Mouse (Mus musculus): ENCODE measurements around the gene Fgf7. TPM values are rescaled to one million over a fixed set of nuclear protein-coding genes. Genes with fewer than 3 reads are reported as not detected.

The Fgf7 gene
- total RNA-seq, 2 experiments from 2014 or later = 0.42 to 0.55 TPM

DNA sequence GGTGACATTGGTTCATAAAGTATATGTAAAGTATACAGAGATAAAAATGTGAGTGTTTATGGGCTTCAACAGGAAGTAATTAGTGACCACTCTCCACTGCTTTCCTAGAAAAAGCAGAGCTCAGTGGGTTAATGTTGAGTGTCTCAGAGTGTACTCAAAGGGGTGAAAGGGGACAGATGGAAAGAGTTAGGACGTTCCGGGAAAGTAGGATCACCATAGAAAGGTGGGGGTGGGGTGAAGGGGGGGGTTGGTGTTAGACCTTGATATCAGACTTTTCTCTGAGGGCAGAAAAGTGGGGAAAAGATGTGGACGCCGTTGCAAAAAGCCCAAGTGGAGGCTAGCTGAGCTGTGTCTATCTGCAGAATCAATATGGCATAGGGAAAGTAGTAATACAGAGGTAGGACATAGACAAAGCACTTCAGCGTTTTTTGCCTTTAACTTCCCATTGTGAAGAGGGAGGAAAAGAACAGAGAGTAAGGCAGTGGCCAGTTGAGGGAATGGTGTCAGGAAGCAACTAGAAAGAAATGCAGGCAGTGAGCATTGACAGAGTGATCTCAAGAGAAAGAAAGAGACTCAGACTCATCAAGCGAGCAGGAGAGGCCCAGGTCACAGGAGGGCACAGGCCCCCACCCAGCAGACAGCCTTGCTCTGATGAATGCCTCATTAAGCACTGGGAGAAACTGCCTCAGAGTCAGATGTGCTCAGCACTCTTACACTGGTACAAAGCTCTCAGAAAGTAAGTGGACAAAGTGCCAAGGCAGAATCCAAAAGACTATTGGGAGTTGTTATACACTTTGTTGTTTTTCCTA, 18.5 kb downstream of the Fgf7 start:
- intact Hi-C loops (cut with DNase I) = no loop called here
- DNase-seq (ENCODE audit: low spot score in 2 of 2) = no peak

DNA sequence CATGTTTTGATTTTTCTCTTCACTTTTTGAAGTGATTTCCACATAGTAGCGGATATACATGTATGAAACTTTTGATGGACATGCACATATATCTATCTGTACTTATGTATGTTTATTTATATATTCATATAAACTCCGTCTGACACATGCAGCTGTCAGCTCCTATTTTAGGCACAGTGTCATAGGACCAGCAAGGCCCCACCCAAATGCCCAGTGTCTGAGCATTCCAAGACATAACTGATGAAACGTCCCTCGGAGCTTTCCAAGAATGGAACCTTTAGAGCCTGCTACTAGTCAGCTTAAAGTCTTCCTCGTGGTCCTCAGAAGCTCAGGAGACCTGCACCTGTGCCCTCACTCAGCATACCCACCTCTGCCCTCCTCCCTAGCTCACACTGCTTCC, 19.2 kb downstream of the Fgf7 start:
- no peak for DNase-seq (ENCODE audit: low spot score in 2 of 2)
- intact Hi-C loops (cut with DNase I) = no loop called here

DNA sequence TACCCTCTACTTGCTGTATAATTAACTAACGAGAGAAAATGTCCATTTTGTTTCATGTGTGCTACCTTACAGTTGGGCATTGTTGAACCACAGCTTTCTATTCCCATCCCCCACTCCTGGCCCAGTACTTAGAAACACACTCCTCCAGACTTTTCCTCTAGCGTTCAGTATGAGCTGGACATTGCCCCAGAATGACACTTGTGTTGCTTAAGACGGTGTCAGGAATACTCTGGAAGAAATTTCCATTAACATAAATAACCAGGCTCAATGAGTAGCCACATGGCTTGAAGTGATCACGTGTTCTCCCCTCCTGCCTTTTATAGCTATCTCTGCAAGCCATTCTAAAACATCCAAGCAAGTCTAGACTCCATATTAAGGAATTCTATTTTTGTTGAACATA, 26.1 kb downstream of the Fgf7 start:
- intact Hi-C loops (cut with DNase I) = no loop called here
- DNase-seq (ENCODE audit: low spot score in 2 of 2) = no peak

DNA sequence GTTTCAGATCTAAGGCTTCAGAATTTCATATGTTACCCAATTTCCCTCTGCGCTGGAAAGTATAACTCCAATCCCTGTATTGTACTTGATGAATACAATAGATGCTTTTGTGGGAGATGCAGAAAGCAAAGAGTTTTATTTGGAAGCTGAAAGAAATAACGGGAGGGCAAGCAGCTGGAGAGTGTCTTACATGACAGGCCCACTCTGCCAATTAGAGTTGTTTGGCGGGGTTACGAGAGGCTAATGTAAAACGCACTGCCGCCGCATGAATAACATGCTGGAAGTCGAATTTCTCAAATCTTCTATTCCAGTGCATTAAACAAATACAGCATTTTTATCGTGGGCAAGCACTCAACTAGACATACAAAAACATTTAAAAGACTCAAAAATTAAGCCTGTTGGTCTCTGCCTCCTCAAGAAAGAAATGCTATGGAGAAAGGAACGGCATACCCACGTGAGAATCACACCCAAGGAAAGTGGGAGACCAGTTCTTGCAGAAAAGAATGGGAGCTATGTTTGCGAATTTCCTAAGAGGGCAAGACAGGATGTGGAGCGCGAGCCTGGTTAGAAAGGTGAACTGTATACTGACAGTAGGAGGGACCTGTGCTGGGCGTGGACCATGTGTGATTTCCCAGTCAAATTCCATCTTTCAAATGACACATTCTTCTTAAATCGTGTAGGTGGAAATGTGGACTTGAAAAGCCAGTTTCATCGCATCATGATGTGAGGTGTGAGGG, 26.7 kb downstream of the Fgf7 start:
- intact Hi-C loops (cut with DNase I) = no loop called here
- no peak for DNase-seq (ENCODE audit: low spot score in 2 of 2)

DNA sequence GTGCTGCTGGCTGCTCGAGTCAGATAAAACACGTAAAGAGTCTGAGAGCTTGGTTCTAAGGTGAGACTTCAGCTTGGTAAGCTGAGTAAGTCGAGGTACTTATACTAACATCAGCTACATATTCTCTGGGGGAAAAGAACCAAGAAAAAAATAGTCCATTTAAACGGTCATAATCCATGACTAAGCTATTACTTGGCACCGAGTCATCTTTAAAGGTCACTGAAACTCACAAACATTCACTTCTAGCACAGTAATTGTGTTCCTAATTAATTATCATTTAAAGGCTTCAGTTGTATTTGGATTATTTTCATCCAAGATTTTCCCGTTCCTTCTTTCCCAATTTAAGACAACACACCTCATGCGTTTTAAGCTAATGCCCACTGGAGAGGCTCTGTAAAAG, 28.4 kb downstream of the Fgf7 start:
- DNase-seq (ENCODE audit: low spot score in 2 of 2) = no peak
- intact Hi-C loops (cut with DNase I) = no loop called here

DNA sequence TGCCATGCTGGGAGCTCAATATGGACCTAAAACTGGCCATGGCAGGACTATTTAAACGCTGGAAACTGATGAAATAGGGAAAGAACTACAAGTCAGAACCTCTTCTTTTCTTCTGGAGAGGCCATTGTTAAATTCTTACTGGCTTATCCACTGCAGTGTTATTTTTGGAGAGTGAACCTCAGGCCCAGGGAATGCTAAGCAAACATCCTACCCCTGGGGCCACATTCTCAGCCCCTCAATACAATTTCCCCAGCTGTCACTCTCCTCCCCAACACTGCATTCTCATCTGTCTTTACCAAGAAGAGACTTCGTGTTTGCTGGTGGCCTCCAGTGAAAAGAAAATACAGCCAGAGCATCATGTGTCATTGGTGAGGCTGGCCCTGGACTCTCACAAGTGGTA, 30.4 kb downstream of the Fgf7 start:
- DNase-seq (ENCODE audit: low spot score in 2 of 2) = no peak
- intact Hi-C loops (cut with DNase I) = no loop called here

DNA sequence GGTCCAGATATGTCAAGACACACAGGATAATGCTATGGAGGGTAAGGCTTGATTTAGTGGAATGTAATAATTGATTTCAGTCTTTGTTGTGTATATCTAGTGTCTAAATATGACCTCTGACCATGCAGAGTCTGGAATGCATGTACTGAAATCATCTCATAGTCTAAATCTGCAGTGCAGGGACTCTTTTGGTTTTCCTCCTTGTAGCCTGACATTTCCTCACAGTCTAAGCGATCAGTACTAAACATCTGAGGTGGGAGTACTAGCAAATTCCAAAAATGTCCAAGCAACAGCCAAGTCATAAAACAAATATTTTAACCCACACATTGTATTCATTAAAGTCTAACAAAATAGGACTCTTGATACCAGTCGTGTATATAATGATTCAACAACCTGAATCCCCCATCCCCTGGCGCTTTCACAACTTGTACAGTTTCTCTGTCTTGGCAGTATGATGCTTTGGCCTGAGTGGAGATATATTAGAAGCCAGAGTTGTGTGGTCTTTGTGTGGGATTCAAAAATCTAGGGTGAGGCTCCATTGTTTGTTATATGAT, 30.9 kb downstream of the Fgf7 start:
- no peak for DNase-seq (ENCODE audit: low spot score in 2 of 2)
- intact Hi-C loops (cut with DNase I) = no loop called here

DNA sequence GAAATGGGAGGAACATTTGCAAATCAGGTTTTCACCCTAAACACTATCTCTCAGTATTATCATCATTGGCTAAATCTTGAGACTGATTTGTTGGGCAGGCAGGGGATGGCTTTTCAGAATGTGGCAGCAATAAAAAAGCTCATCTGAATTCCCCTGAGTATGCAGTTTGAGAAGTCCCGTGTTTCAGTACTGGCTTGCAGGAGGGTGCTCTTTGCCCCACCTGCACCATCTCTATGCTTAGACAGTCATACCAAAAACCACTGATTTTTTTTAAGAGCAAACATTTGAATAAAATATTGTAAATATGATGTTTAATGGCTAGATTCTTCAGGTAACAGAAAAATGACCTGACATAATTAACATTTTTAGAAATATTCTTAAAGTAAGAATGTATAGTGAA, 35.3 kb downstream of the Fgf7 start:
- intact Hi-C loops (cut with DNase I) = no loop called here
- no peak for DNase-seq (ENCODE audit: low spot score in 2 of 2)

DNA sequence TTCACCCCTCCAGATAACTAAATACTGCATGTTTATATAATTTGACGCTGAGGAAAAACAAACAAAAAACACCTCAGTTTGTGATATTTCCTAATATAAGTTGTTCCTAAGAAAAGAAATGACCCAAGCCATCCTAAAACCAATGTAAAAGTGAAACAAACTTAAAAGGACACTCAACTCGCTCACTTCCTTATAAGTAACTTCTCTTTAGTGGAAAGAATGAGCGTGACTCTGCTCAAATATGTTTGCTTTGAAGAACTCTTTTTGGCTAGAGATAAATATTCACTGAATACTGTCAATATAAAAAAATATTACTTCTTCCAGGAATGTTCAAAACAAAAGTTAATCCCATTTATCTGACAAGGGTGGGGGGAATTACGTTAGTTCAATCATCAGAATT, 39.3 kb downstream of the Fgf7 start:
- no peak for DNase-seq (ENCODE audit: low spot score in 2 of 2)
- intact Hi-C loops (cut with DNase I) = no loop called here

DNA sequence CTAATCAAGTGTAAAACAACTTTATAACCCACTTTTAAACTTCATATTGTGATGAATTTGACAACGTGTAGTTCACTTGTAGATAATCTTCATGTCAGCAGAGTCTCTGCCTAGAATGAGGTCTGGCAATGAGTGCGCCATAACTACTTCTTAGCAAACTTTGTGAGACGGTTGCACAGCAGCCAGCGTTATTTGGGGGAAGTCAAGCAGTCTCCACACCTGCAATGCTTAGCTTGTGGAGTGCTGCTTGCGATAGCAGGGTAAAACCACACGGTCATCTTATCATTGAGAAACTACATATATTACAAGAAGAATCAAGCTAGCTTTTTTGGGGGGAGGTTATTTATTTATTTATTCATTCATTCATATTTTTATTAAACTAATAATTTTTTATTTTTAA, 42.0 kb downstream of the Fgf7 start:
- intact Hi-C loops (cut with DNase I) = no loop called here
- no peak for DNase-seq (ENCODE audit: low spot score in 2 of 2)

DNA sequence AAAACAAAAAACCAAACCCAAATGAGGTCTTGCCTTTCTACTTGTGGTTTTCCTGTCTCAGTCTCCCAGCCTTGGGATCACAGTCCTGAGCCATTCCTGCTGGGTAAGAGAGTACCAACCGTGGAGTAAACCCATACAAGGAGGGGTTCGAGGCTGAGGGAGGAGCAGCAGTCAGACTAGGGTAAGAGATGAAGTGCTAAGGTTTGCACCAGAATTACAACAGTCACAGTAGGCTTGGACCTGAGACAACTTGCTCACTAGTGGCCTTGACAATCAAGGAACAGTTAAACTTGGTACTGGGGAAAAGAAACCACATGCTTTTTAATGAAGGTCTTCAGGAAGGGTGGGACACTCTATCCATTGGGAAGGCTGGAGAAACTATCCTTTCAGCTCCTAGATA, 44.6 kb downstream of the Fgf7 start:
- intact Hi-C loops (cut with DNase I) = no loop called here
- DNase-seq (ENCODE audit: low spot score in 2 of 2) = no peak

DNA sequence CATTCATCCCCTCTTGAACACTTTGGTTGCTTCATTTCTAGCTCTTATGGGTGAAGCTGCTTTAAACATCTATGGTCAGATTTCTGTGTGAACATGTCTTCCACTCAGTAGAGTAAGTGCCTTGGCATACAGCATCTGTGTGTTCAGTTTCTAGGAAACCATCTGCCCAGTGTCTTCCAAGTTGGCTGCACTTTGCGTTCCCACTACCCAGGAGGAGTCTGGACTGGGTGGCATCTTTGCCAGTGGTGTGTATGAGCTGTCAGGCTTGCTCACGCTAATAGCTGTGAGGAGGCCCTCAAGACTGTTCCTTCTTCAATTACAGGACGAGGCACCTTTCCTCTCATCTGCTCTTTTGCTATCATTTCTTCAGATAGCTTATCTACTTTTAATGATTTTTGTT, 49.9 kb downstream of the Fgf7 start:
- intact Hi-C loops (cut with DNase I) = no loop called here

DNA sequence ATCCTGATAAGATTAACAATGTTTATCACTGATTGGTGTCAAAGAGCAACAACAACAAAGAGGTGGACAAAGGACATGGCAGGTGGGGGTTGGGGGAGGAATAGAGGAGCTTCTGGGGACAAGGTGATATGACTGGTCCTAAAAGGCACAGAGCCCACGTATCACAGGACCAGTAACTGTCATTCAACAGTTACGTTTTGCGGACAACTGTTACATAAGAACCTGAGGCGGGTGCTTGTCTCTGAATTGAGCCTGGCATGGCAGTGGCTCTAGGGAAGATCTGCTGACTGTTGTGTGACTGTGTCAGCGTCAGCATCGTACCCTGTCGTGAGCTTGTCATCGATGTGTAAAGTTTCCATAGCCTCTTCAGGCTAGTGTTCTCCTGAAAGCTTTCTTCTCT, 51.7 kb downstream of the Fgf7 start:
- DNase-seq (ENCODE audit: low spot score in 2 of 2) = no peak
- intact Hi-C loops (cut with DNase I) = no loop called here

More for the DNA sequence above, 49.9 kb downstream of the Fgf7 start:
- no peak for DNase-seq (ENCODE audit: low spot score in 2 of 2)

DNA sequence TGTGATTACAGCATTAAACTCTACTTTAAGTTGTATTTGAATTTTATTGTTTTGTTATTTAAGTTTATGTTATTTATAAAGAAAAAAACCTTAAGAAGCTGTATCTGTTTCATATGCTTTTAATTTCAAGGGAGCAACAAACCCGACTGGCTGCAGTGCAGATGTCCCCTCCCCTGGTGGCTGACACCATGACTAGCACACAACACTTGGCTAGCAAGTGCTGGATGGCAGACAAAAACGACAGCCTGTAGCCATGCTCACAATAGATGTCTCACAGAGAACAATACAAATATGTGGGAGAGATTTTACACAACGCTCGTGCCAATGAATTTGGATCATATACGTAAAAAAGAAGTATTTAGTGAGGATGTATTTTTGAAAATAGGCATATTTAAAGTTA, 56.0 kb downstream of the Fgf7 start:
- intact Hi-C loops (cut with DNase I) = no loop called here
- DNase-seq (ENCODE audit: low spot score in 2 of 2) = no peak

DNA sequence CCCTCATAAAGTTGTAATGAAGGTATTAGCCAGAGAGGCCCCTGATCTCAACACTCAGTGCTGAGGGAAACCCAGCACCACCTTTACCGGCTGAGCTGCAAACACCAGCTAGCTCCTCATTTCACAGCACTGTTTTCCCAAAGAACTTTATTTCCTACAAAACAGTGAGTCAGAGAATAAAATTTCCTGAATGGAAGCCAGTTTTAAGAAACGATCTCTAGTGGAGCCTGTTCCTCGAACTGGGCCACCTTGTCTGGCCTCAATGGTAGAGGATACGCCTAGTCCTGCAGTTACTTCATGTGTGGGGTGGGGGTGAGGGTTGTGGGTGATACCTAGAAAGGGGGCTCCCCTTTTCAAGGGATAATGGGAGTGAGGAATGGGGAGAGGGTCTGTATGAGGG, 60.2 kb downstream of the Fgf7 start:
- intact Hi-C loops (cut with DNase I) = no loop called here
- DNase-seq (ENCODE audit: low spot score in 2 of 2) = no peak

Other genes starting within 250 kb of the Fgf7 start
- 10 to 100 TPM; 24.7 to 26.4 TPM for gene Galk2, start 175.5 kb upstream of the Fgf7 start, total RNA-seq (2021)
- gene Cops2, start 175.5 kb upstream of the Fgf7 start, total RNA-seq (2021) = 10 to 100 TPM; 90.5 to 91.6 TPM
- gene Fam227b, start 117.3 kb downstream of the Fgf7 start, total RNA-seq (2021) = under 1 TPM; 0.30 to 0.44 TPM
- 10 to 100 TPM; 11.1 to 13.2 TPM for gene Dtwd1, start 117.5 kb downstream of the Fgf7 start, total RNA-seq (2021)
- gene Gm17555, start 180.4 kb downstream of the Fgf7 start, total RNA-seq (2021) = not detected

Measured in left cerebral cortex, postnatal 14 days (tissue).